Mouse (Mus musculus) embryonic fibroblast, embryonic 13.5 days (primary cell): ENCODE data around the gene Olfr589. TPM values are rescaled to one million over a fixed set of nuclear protein-coding genes. Genes with fewer than 3 reads are reported as not detected.
"Not testable (repeated sequence)": the region's sequence is repeated elsewhere in the genome, so short reads cannot be mapped to it uniquely, and the experiment has no call there.

Source experiments
- H3K27ac ChIP-seq: 2 replicates; pipeline ENCODE4 v1.5.1; 2012; ENCODE audit warnings: low read length, control low read depth, inconsistent platforms; ENCODE audit not compliant: insufficient read depth
- H3K4me1 ChIP-seq: 2 replicates; pipeline ENCODE4 v1.6.1; 2011; ENCODE audit warnings: low read length; ENCODE audit not compliant: control insufficient read depth, insufficient read depth
- H3K4me3 ChIP-seq: 2 replicates; pipeline ENCODE4 v1.5.1; 2011; ENCODE audit warnings: mild to moderate bottlenecking, control low read depth, low read length; ENCODE audit not compliant: insufficient read depth
- CTCF ChIP-seq: IDR thresholded peaks from 2 replicates; pipeline ENCODE4 v1.5.1; 2011; ENCODE audit warnings: mild to moderate bottlenecking, control low read depth, low read length, moderate library complexity, borderline replicate concordance; ENCODE audit not compliant: insufficient read depth
- POLR2A ChIP-seq: IDR thresholded peaks from 2 replicates; pipeline ENCODE4 v1.6.1; 2011; ENCODE audit warnings: low read depth, mild to moderate bottlenecking, control low read depth, low read length, moderate library complexity
- polyA plus RNA-seq: library from polyadenylated mRNA; stranded (reverse); fragments of >200 nt; gene quantifications from 2 replicates; pipeline ENCODE4 v1.2.4, GENCODE M21; 2011; ENCODE audit warnings: low read depth; ENCODE audit not compliant: missing spikeins, insufficient read length

Gene Olfr589
- polyA plus RNA-seq = not detected in 2 replicates

DNA sequence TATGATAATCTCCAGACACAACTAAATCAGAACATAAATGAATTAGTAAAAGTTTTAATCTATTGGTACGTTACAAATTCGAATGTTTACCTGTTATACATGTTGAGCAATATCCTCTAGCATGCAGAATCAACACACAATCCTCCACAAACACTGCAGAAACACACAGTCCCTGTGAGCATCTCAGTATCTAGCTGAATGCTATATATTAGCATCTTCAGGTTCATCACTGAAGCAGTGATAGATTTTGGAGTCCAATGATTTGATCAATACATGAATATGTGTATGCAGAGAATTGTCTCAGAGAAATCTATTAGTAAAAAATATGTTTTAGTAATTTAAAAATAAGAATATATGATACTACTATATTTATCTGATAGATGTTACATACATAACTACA lies at the start of gene Olfr589:
Olfr589 (minus strand) TSS at position 101 of the 400 bp plus-strand sequence.
- H3K4me1 ChIP-seq = no peaks in the 10 kb centered on the region
- TF ChIP-seq CTCF (no peak), POLR2A (no peak)
- H3K4me3 ChIP-seq = no peak within 1 kb of the TSS
- H3K27ac ChIP-seq = no peak within 1 kb of the TSS

DNA sequence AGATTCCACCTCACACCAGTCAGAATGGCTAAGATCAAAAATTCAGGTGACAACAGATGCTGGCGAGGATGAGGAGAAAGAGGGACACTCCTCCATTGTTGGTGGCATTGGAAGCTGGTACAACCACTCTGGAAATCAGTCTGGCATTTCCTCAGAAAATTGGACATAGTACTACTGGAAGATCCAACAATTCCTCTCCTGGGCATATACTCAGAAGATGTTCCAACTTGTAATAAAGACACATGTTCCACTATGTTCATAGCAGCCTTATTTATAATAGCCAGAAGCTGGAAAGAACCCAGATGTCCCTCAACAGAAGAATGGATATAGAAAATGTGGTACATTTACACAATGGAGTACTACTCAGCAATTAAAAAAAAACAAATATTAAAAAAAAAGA lies 28.3 kb upstream of the Olfr589 start, which contains the start of gene Olfr592:
Olfr592 (plus strand) TSS at position 301 of the 400 bp plus-strand sequence.
- not testable (repeated sequence) for H3K27ac ChIP-seq, H3K4me3 ChIP-seq, H3K4me1 ChIP-seq

DNA sequence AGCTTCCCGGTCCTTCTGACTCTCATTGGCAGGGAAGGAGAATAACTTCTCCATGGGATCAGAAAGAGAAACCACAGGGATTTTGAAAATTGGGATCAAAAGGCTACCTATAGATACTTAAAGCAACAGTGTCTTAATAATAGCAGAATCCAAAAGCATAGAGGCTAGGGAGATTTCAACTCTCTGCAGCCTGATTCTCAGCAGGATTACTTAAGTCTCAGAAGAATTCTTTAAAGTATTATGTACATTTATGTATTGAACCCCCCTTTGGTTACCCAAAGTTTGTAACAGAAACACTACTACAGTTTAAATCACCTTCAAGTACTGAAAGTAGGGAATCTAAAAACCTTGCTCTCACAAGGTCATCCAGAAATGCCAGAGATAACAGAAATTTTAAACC lies 22.1 kb upstream of the Olfr589 start, which contains the start of gene Olfr591:
Olfr591 (minus strand) TSS at position 101 of the 400 bp plus-strand sequence.
- Histone ChIP-seq H3K4me1 (no peaks in the 10 kb centered on the region), H3K4me3 (no peak within 1 kb of the TSS), H3K27ac (no peak within 1 kb of the TSS)
- TF ChIP-seq POLR2A (no peak), CTCF (no peak)

DNA sequence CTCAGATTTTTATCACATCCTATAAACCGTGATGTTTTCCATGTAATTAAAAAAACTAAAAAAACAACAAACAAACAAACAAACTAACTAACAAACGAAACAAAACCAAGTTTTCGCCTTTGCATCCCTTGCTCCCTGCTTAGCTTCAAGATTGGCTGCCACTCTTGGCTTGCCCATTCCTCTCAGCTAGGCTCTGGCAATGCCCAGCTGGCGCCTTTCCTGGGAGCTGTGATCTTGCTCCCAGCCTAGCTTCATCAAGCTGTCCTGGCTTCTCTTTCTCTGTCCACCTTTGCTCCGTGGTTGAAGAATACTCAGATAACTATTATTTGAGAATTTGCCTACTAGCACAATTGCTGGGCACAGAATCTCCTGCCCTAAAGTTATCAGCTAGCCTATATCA lies 13.5 kb upstream of the Olfr589 start:
- TF ChIP-seq CTCF = no peak
- no peak for TF ChIP-seq POLR2A
- H3K27ac ChIP-seq = no peak overlapping the region
- no peak overlapping the region for H3K4me3 ChIP-seq
- H3K4me1 ChIP-seq = no peaks in the 10 kb centered on the region

DNA sequence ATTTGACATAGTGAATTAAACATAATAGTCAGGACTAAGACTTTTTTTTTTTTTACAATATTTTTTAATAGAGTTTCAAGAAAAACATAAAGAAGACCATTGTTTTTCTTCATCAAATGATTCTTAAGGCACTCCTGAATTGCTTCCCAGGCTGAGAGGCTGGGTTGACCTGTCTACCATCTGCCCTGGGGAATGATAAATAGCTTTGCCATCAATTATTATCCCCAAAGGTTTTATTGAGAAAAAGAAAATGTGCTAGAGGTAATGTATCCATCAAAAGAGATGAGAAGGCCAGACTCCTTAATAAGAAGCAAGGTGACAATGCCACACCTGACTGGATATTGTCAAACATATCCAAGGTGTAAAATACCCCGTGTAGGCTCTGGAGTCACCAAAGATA lies 15.6 kb downstream of the Olfr589 start, which contains the start of gene Olfr588-ps1:
Olfr588-ps1 (plus strand) TSS at position 301 of the 400 bp plus-strand sequence.
- no peak within 1 kb of the TSS for H3K27ac ChIP-seq
- H3K4me3 ChIP-seq = no peak within 1 kb of the TSS
- TF ChIP-seq CTCF (no peak), POLR2A (no peak)
- no peaks in the 10 kb centered on the region for H3K4me1 ChIP-seq

DNA sequence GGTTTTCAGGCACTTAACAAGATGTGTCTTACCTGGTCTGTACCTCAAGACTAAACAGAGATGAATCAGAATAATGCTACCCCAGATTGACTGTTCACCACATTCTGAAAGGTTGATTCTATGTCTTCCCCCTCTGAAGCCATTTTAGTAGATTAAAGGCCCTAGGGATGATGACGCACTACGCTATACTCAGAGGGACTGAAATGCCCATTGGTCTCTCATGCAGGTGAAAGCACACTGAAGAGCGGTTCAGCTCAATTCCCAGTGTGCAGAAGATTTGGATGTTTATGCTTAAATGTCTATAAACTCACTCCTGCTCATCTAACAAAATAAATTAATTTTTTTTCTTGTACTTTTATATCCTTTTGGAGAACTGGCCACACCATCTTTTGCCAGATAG lies 30.6 kb downstream of the Olfr589 start, which contains the start of gene Olfr586:
Olfr586 (minus strand) TSS at position 101 of the 400 bp plus-strand sequence.
- no peak for TF ChIP-seq CTCF
- no peak for TF ChIP-seq POLR2A

DNA sequence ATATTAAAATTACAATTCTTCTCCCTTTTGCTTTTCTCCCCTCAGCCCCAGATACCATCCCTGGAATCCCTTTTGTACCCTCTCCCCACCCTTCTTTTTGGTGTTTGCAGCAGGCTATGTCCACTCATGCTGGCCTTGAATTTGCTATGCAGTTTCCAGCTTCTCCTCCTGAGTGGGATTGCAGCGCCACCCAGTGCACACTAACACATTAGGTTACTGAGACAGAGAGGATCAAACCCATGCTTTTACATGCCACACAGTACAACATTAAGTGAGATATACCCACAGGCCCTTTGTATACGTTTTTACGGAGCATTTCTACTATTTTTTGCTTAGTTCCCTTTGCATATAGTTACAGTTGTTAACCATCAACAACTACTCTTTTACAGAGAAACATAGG lies 36.8 kb downstream of the Olfr589 start:
- TF ChIP-seq POLR2A (no peak), CTCF (no peak)
- no peak overlapping the region for H3K27ac ChIP-seq
- H3K4me3 ChIP-seq = no peak overlapping the region
- no peaks in the 10 kb centered on the region for H3K4me1 ChIP-seq

More for the DNA sequence above, 30.6 kb downstream of the Olfr589 start, which contains the start of gene Olfr586:
- Histone ChIP-seq H3K4me1 (no peaks in the 10 kb centered on the region), H3K27ac (no peak within 1 kb of the TSS), H3K4me3 (no peak within 1 kb of the TSS)

Other genes starting within 250 kb of the Olfr589 start
- gene Olfr571, start 238.8 kb downstream of the Olfr589 start, polyA plus RNA-seq = 0.21 TPM in 1 of 2 replicates, not detected in the other
- not detected in 2 replicates for gene Olfr572, start 231.9 kb downstream of the Olfr589 start, polyA plus RNA-seq
- gene Olfr573-ps1, start 213.8 kb downstream of the Olfr589 start, polyA plus RNA-seq = not detected in 2 replicates
- gene Olfr574, start 207.9 kb downstream of the Olfr589 start, polyA plus RNA-seq = not detected in 2 replicates
- gene Olfr575, start 197.6 kb downstream of the Olfr589 start, polyA plus RNA-seq = not detected in 2 replicates
- not detected in 2 replicates for gene Olfr576, start 193.7 kb downstream of the Olfr589 start, polyA plus RNA-seq
- gene Olfr577, start 180.4 kb downstream of the Olfr589 start, polyA plus RNA-seq = not detected in 2 replicates
- not detected in 2 replicates for gene Olfr578, start 167.0 kb downstream of the Olfr589 start, polyA plus RNA-seq
- not detected in 2 replicates for gene Olfr582, start 118.3 kb downstream of the Olfr589 start, polyA plus RNA-seq
- not detected in 2 replicates for gene Olfr583, start 105.1 kb downstream of the Olfr589 start, polyA plus RNA-seq
- not detected in 2 replicates for gene Olfr584, start 74.5 kb downstream of the Olfr589 start, polyA plus RNA-seq
- gene Olfr585, start 58.6 kb downstream of the Olfr589 start, polyA plus RNA-seq = not detected in 2 replicates
- gene Olfr586, start 30.7 kb downstream of the Olfr589 start, polyA plus RNA-seq = not detected in 2 replicates
- not detected in 2 replicates for gene Olfr588-ps1, start 15.5 kb downstream of the Olfr589 start, polyA plus RNA-seq
- gene Olfr591, start 22.0 kb upstream of the Olfr589 start, polyA plus RNA-seq = not detected in 2 replicates
- not detected in 2 replicates for gene Olfr592, start 28.4 kb upstream of the Olfr589 start, polyA plus RNA-seq
- not detected in 2 replicates for gene Olfr593, start 55.5 kb upstream of the Olfr589 start, polyA plus RNA-seq
- not detected in 2 replicates for gene Olfr594, start 60.6 kb upstream of the Olfr589 start, polyA plus RNA-seq
- gene Usp17ld, start 96.1 kb upstream of the Olfr589 start, polyA plus RNA-seq = not detected in 2 replicates
- gene Olfr596, start 149.3 kb upstream of the Olfr589 start, polyA plus RNA-seq = not detected in 2 replicates
- gene Olfr597, start 160.0 kb upstream of the Olfr589 start, polyA plus RNA-seq = not detected in 2 replicates
- gene Olfr598, start 167.2 kb upstream of the Olfr589 start, polyA plus RNA-seq = not detected in 2 replicates
- gene Olfr599, start 179.6 kb upstream of the Olfr589 start, polyA plus RNA-seq = not detected in 2 replicates
- gene Olfr600, start 193.3 kb upstream of the Olfr589 start, polyA plus RNA-seq = not detected in 2 replicates
- gene Olfr601, start 206.3 kb upstream of the Olfr589 start, polyA plus RNA-seq = not detected in 2 replicates
- not detected in 2 replicates for gene Olfr603, start 229.8 kb upstream of the Olfr589 start, polyA plus RNA-seq